8 mouse cellular contexts compared by ENCODE assay signal in the genomic region with DNA sequence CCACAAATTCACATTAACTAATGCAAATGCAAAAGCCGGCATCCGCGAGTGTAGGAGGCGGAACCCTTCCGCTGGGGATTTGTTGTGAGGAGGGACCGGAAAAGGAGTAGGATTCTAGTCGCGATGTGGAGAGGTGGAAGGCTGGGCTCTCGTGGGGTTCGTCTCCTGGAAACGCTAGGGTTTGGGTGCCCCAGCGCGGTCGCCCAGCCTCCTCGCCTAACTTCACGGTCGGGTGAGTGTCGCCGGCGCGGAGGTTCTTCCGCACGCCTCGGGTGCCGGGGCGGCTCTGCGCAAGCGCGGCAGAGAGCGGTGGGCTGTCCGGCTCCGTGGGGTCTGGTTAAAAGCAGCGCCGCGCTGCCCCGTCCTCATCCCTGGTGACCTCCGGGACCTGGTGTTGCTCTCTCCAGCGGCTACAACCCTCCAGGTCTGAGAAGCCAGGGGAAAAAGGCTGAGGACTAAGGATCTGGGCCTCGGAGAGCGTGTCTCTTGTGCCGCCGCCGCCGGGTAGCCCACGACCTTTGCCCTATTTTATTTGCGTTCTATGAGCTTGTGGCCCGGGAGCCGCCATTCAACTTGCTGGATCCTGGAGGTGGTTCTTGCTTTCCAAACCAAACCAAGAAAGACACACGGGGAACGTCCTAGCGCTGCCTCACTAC. TPM values are rescaled to one million over a fixed set of nuclear protein-coding genes. Genes with fewer than 3 reads are reported as not detected.
DNase-seq lines count a peak whose midpoint lies in the region; ATAC-seq lines count a peak whose summit lies in the region.

Gene Coq3, plus strand, starts transcription at position 109 of the 656 bp plus-strand sequence.

- H3K4me3 ChIP-seq in forebrain, embryonic 11.5 days (ENCODE audit: low read depth, low read length): peak within 1 kb of the TSS; percentile 68
- H3K4me3 ChIP-seq in heart, embryonic 16.5 days (ENCODE audit: low read length): peak within 1 kb of the TSS; percentile 84
- H3K4me3 ChIP-seq in liver, embryonic 15.5 days (replicated peaks): peak within 1 kb of the TSS; percentile 77
- H3K4me3 ChIP-seq in neural tube, embryonic 12.5 days: peak within 1 kb of the TSS; percentile 63

- H3K27me3 ChIP-seq in forebrain, embryonic 11.5 days (ENCODE audit: control insufficient read depth, insufficient read depth, low read length): no peaks in the 10 kb centered on the region
- H3K27me3 ChIP-seq in heart, embryonic 16.5 days (ENCODE audit: control insufficient read depth, insufficient read depth, low read length): no peaks in the 10 kb centered on the region
- H3K27me3 ChIP-seq in liver, embryonic 15.5 days: no peaks in the 10 kb centered on the region
- H3K27me3 ChIP-seq in neural tube, embryonic 12.5 days (replicated peaks): no peaks in the 10 kb centered on the region

- H3K9ac ChIP-seq in forebrain, embryonic 11.5 days (ENCODE audit: low read length): peak within 1 kb of the TSS; percentile 78
- peak within 1 kb of the TSS; percentile 86 for H3K9ac ChIP-seq in heart, embryonic 16.5 days (ENCODE audit: low read length)
- peak within 1 kb of the TSS; percentile 76 for H3K9ac ChIP-seq in liver, embryonic 15.5 days
- H3K9ac ChIP-seq in neural tube, embryonic 12.5 days: peak within 1 kb of the TSS; percentile 75

- ATAC-seq in forebrain, embryonic 11.5 days (replicated peaks; ENCODE audit: low FRiP score): peak; percentile 96
- peak; percentile 91 for ATAC-seq in heart, embryonic 16.5 days (replicated peaks; ENCODE audit: extremely low read depth, insufficient read depth, low FRiP score)
- peak; percentile 84 for ATAC-seq in liver, embryonic 15.5 days (ENCODE audit: insufficient read depth)
- peak; percentile 92 for ATAC-seq in neural tube, embryonic 12.5 days (ENCODE audit: low FRiP score, low read depth)

- peak within 1 kb of the TSS; percentile 82 for H3K27ac ChIP-seq in forebrain, embryonic 11.5 days (ENCODE audit: low read depth, low read length)
- peak within 1 kb of the TSS; percentile 96 for H3K27ac ChIP-seq in heart, embryonic 16.5 days (ENCODE audit: low read length)
- peak within 1 kb of the TSS; percentile 91 for H3K27ac ChIP-seq in liver, embryonic 15.5 days (replicated peaks)
- peak within 1 kb of the TSS; percentile 79 for H3K27ac ChIP-seq in neural tube, embryonic 12.5 days

- peaks cover 2% of the 10 kb centered on the region; the same call in 1 of the 2 replicates for H3K36me3 ChIP-seq in forebrain, embryonic 11.5 days (ENCODE audit: control insufficient read depth, insufficient read depth, low read length)
- 0 out of 2 replicates have a peak, but pooled peaks cover 1% of the 10 kb centered on the region for H3K36me3 ChIP-seq in heart, embryonic 16.5 days (ENCODE audit: control insufficient read depth, insufficient read depth)
- H3K36me3 ChIP-seq in liver, embryonic 15.5 days (replicated peaks): peaks cover 10% of the 10 kb centered on the region
- peaks cover 5% of the 10 kb centered on the region for H3K36me3 ChIP-seq in neural tube, embryonic 12.5 days

- H3K4me2 ChIP-seq in forebrain, embryonic 11.5 days (ENCODE audit: low read depth, low read length, severe bottlenecking): peak within 1 kb of the TSS; percentile 39
- H3K4me2 ChIP-seq in heart, embryonic 16.5 days (ENCODE audit: low read depth, low read length): peak within 1 kb of the TSS; percentile 88
- H3K4me2 ChIP-seq in liver, embryonic 15.5 days: peak within 1 kb of the TSS; percentile 86
- peak within 1 kb of the TSS; percentile 59 for H3K4me2 ChIP-seq in neural tube, embryonic 12.5 days (replicated peaks)

- DNase-seq in CD8-positive naive resting alpha-beta T cell, adult 2 months (ENCODE audit: low read depth in 2 of 2, low spot score in 2 of 2): peak; percentile 73 to 75
- peak; percentile 81 for DNase-seq in c-Kit-positive CD71-negative TER-119-negative erythroid progenitor cells, embryonic 14.5 days (ENCODE audit: low read depth)
- DNase-seq in forebrain, embryonic 11.5 days (ENCODE audit: low spot score): peak; percentile 90
- peak; percentile 78 to 88 for DNase-seq in kidney, postnatal 36 days
- DNase-seq in telencephalon, adult 2 months (ENCODE audit: low read depth, low spot score): peak; percentile 86

- no peaks in the 10 kb centered on the region for H3K9me3 ChIP-seq in forebrain, embryonic 11.5 days (ENCODE audit: control insufficient read depth, low read length)
- H3K9me3 ChIP-seq in heart, embryonic 16.5 days (replicated peaks; ENCODE audit: control insufficient read depth, low read length): no peaks in the 10 kb centered on the region
- no peaks in the 10 kb centered on the region for H3K9me3 ChIP-seq in liver, embryonic 15.5 days (replicated peaks)
- H3K9me3 ChIP-seq in neural tube, embryonic 12.5 days: no peaks in the 10 kb centered on the region

- WGBS in forebrain, embryonic 11.5 days: under 1% methylated on average over 51 of the region's 51 CpGs
- WGBS in heart, embryonic 16.5 days: under 1% methylated on average over 51 of the region's 51 CpGs
- WGBS in liver, embryonic 15.5 days (ENCODE audit: insufficient replicate concordance): under 1% methylated on average over 51 of the region's 51 CpGs
- WGBS in neural tube, embryonic 12.5 days: under 1% methylated on average over 51 of the region's 51 CpGs

- no peaks in the 10 kb centered on the region for H3K4me1 ChIP-seq in forebrain, embryonic 11.5 days (replicated peaks; ENCODE audit: control insufficient read depth, insufficient read depth, low read length)
- peaks cover 6% of the 10 kb centered on the region for H3K4me1 ChIP-seq in heart, embryonic 16.5 days (ENCODE audit: control insufficient read depth, insufficient read depth, low read length)
- H3K4me1 ChIP-seq in liver, embryonic 15.5 days (replicated peaks): peaks cover 23% of the 10 kb centered on the region
- no peaks in the 10 kb centered on the region for H3K4me1 ChIP-seq in neural tube, embryonic 12.5 days

RNA-seq across cellular contexts. Expression of gene Coq3, which starts in this region (rescaled TPM):
- polyA plus RNA-seq in forebrain, embryonic 11.5 days (2014; fragmentation: Nextera tagmentation; extraction: Ambion mirVana): 12.9 and 13.1 TPM in 2 replicates
- polyA plus RNA-seq in heart, embryonic 16.5 days (2015; fragmentation: Nextera tagmentation; extraction: Ambion mirVana): 22.6 and 22.7 TPM in 2 replicates
- polyA plus RNA-seq in liver, embryonic 15.5 days (2015; fragmentation: Nextera tagmentation; extraction: Ambion mirVana): 7.1 and 7.6 TPM in 2 replicates
- polyA plus RNA-seq in neural tube, embryonic 12.5 days (2016; fragmentation: Nextera tagmentation; extraction: Ambion mirVana): 10.4 and 10.9 TPM in 2 replicates

Comparison
In these comparisons a context has a peak if more than half of its experiments do, and no peak if none do; other contexts are left out.
1. Peak in every context shown above with its lines: DNase-seq, ATAC-seq, H3K4me3 ChIP-seq and H3K27ac ChIP-seq.